Mouse (Mus musculus): ENCODE results near the gene Igsf9b.
A peak's percentile ranks its signal among the peaks of the same experiment; 100 is the strongest.

The Igsf9b gene

DNA sequence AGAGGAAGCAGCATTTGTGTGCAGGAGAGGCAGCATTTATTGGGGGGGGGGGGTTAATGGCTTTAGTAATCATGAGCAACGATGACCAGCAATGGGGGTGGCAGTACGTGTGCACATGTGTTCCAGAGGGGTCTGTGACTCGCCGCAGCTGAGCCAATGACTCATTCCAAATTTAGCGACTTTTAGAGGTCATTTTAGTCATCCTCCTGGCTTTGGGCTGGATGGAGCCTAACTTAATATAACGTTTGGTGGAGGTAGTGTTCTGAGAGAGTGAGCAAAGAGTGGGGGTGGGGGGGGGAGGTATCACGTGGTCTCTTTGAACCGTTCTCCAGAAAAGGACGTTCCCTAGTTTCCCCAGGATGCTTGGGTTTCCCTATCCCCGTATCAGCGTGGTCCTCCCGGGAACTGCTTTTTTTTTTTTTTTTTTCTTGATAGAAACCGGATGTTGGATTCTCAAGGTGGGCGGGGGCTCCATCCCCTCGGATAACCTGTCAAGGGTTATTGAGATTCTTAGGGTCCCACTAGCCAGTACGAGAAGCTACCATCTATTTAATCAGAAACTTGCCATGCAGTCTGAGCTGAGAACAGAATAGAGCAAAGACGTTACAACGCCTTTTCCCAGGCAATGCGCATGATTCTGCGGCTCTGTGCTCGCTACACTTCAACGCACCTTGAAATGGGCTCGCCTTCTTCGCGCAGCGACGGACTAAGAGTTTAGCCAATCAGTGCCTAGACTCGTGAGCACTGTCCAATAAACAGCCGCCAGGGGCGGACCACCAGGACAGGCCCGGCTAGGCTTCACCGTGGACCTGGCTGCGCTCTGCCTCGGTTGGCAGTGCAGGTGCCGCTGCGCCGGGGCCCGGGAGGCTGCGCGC, at the start of gene Igsf9b:
TSS of gene Igsf9b (plus strand) at position 794 of the 875 bp plus-strand sequence.
- DNase-seq = peak; percentile 92 to 94

DNA sequence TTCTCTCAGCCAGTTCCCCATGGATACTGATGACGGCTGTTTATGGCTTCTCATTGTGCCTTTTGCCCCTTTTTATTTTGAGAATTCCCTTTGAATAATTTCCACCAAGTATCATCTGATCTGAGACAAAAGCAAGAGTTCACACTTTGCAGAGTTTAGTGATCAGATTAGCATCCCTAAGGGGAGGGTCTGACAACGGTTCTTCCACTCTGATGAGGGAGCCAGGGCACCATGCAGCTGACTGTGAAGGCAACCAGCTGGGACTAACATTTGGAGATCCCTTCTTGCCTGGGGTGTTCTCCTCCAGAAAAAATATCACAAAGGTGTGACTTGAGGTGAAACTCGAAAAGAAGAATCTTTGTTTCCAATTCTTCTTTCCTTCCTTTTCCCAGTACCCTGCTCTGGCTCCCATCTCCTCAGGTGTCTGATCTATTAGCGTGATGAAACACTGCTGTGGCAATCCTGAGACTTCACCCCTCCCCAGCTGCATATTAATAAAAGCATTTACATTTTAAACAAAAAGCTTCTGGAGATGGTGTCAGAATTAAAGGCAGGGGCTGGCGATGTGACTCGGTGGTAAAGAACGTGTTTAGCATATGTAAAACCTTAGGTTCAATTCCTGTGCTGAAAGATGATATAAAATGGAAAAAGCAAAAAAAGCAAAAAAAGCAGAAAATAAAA, 46.8 kb upstream of the Igsf9b start:
- DNase-seq = no peak

DNA sequence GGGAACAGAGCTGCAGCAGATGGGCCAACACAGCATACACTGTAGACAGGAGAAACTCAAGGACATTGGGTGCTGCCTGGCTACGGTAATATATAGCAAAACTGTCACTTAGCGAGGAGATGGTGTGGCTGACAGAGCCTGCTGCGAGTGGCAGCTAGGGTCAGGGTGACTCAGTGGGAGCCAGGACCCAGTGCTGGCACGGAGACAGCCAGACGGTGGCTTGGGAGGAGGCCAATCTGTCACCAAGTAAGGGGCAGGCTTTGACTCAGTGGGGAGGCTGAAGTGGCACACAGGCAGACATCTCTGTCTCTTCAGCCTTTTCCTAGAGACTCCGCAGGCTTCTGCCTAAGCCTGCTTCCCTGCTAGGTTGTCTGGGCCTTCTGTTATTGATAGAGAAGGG, 42.5 kb upstream of the Igsf9b start:
- DNase-seq = no peak

DNA sequence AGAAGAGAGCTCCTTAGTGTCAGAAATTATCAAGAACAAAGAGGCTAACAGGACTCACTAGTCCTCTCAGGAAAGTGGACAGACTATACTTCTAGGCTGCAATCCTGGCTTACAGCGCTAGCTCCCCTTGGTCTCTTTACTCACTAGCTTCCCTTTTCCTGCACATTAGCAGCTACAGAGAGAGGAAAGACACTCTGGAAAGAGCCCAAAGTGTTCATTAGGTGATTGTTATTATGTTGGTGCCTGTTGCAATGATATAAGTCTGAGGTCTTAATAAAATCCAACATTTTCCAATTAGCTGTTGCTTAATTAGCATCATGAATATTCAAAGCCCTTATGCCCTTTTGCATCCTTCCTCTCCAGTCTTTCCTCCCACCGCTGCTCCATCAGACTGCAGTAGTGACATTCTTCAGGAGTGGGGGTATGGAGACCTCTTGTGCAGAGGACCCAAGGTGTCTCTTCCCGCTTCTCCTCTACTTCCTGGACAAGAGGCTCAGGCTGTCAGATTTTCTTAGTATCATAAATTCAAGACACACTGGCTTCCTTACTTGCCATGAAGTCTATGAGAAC, 38.5 kb upstream of the Igsf9b start:
- no peak for DNase-seq

DNA sequence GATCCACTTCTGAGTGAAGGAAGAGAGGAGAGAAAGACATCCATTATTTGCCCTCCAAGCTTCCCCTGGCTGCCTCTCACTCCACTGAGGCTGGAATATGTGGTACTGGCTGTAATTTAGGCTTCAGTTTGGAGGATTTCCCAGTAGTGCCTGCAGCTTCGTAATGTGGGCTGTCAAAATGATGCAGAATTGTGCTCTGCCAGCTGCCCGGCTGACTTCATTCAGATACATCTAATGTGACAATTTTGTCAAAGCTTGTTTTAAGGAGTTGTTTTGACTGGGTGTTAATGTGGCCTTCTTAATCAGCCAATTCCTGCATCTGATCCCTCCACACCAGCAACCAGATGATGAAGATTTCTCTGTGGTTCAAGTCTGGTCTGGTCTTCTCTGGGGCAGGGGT, 37.1 kb upstream of the Igsf9b start:
- no peak for DNase-seq

DNA sequence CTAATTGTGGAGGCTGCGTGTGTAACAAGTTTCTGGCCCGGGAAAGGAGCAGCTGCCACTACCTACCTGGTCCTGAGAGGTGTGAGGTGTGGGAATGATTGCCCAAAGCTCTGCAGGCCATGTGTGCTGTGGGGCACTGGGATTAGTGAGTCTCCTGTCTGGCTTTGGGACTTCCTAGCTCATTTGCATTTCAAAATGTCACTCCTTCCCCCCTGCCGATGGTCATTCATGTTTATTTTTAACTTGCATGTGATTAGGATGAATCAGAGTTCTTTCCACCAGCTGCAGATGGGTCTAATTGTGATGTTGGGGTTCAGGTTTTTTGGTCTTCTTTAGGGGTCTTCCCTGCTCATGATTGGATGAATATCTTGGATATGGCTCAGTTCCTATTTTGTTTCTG, 34.0 kb upstream of the Igsf9b start:
- no peak for DNase-seq

DNA sequence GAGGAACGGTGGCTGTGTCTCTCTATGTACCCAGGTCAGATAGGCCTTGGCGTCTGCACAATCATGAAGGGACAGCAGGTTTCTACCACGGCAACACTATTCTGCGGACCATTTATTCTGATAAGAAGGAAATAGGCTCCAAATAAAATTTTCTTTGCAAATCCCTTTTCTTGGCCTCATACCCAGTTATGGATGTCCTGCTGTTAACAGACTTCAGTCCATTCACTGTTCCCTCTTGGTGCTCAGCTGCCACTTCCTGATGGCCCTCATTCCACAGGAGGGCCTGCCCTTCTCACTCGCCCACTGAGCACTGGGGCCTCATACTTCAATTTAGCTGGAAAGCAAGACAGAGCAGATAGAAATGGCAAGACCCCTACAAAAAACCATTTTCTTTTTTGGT, 31.1 kb upstream of the Igsf9b start:
- DNase-seq = no peak

DNA sequence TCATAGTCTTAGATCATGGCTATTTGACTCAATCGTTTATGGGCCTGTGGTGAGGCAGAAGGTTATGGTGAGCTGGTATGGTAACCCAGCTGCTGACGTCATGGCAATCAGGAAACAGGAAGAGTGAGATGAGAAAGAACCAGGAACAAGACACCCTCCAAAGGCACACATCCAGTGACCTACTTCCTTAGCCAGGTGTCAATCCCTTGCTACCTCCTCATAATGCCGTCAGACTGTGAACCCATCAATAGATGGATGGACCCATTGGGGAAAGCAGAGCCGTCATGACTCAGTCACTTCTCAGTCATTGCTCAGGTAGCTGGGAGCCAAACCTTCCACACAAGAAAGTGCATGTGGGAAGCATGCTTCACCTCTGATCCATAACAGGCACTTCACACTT, 30.5 kb upstream of the Igsf9b start:
- DNase-seq = no peak

DNA sequence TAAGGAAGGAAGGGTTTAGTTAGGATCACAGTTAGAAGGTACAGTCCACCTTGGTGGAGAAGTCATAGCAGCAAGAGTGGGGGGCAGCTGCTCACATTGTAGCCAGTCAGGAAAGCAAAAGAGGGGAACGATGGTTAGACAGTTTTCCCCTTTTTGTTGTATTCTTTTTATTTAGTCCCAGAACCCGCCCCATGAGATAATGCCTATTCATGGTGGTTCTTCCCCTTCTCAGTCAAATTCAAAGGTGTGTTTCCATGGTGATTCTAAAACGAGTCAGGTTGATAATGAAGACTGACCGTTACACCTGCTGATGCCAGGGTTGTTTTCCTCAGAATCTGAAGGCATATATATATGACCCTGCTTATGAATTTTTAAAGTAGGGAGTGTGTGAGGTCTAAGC, 29.7 kb upstream of the Igsf9b start:
- no peak for DNase-seq

DNA sequence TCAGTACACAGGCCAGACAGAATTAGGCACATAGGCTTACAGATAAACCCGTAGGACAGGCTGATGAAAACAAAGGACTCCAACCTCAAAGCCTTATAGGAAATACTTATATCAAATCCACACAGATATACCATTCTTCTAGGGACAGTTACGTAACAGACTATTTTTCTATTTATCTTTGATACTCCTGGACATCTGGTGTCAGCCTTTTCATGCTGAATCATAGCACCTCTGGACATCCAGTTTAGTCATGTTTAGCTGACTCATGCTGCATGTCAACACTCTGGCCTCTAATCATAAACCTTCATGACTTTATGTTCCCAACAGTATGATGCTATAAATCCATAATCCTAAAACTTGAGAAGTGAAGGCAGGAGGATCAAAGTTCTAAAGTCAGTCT, 29.1 kb upstream of the Igsf9b start:
- no peak for DNase-seq

DNA sequence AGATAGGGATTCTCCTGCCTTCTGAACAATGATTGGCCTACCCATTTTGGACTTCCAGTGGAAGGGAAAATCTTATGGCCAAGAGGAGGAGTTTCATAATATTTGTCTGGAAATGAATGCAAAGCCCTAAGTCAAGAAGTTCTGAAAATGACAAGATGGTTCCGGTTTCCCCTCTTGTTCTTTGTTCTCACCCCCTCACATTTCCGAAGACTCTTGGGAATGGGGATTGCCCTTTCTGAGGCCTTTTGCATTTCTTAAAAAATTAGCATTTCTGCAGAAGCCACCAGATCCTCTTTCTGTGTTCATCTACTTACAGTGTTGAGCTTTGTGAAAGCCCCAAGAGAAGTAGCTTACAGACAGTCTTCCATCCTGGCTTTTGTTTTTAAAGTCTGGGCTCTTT, 27.1 kb upstream of the Igsf9b start:
- DNase-seq = no peak

DNA sequence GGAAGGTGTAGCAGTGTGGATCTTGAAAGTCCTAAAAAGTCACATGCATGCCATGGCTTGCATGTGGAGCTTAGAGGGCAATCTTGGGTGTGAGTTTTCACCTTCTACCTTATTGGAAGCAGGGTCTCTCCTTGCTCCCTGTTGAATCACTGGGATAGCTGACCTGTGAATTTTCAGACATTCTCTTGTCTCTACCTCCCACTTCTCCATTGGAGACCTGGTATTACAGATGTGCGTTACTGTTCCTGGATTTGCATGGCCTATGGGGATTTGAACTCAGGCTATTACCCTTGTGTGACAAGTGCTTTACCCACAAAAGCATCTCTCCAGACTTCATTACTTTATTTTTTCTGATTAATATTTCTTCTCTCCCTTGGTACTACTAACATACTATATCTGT, 26.1 kb upstream of the Igsf9b start:
- no peak for DNase-seq

DNA sequence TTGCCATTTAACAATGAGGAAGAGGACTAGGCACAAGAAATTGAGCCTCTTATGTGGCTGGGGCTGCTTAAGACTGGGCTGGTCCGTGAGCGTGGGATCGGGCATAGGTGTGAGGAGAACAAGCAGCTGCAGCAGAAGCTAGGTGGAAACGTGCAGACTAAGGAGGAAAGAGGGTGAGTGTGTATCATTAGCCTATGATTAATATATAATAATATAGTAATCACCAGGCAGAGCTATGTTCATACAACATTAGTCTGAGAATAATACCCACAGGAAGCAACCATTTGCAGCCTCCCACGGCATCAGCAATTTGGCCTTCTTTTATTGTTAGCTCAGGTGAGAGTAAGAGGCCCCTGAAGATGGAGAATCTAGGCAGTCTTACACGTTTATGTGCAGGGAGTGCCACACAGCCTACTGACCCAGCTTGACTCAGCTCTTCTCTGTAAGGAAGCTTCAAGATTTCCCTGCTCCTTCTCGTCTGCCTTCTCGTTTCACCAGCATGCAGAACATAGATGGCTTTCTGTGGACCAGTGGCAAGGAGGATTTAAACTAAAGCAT, 22.6 kb upstream of the Igsf9b start:
- DNase-seq = no peak

DNA sequence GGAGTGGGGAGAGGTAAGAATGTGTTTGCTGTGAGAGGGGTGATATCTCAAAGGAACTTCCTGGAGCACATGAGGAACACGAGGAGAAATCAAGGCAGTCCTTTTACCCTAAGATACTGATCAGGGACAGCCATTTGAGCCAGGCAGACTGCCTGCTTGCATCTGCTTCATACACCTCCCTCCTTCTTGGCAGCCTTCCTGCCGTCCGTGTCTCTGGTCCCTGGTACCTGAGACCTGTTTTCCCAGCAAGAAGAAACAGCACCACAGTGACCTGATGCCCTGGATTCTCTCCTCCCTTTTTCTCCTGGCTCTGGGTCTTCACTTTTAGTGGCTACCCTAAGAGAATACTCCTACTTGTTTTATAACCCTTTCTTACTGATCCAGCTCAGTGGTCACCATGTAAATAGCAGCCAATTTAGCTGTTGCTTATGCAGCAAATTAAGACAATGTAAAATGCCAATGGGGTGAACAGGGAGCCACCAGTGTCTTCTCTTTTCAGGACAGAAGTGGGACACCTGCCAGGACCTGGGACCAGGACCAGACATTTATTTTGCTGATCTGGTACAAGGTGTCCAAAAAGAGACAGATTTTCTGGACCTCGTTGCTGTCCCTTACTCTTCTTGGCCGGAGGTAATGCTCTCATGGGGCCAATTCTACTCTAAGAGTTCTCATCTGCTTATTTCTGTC, 21.5 kb upstream of the Igsf9b start:
- peak in 1 of 2 experiments; percentile 8 for DNase-seq

DNA sequence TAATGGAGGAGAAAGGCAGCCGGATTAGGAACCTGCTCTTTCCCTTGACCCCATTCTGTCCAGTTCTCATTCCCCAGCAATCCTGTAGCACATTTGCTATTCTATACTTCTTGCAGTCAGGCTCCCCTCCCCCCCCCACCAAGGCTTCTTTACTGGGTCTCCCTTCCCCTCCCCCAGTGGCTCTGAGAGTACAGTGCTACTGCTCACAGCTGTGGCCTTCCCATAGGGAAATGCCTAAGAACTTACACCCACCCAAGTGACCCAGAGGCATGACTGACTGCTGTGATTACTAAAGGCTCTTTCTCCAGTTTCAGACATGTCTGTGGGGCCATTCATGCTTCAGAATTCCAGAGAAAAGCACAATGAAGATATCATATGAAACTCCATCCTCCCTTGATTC, 20.0 kb upstream of the Igsf9b start:
- DNase-seq = no peak

DNA sequence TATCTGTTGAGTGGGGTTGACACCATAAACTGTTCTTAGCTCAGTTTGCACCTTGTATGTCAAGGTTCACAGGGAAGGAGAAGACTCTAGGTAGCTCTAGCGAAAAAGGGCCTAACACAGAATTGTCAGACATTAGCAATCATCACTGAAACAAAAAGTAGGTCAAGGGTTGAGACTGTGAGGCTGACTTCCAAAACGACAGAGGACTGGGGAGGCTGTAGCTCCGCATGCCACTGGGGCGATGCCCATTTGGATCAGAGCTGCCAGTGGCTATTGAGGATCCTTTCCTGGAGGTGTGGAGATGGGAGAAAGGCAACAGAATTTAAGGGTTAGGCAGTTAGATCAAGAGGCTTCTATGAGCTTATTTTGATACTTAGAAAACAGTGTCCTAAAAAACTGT, 18.0 kb upstream of the Igsf9b start:
- DNase-seq = no peak

DNA sequence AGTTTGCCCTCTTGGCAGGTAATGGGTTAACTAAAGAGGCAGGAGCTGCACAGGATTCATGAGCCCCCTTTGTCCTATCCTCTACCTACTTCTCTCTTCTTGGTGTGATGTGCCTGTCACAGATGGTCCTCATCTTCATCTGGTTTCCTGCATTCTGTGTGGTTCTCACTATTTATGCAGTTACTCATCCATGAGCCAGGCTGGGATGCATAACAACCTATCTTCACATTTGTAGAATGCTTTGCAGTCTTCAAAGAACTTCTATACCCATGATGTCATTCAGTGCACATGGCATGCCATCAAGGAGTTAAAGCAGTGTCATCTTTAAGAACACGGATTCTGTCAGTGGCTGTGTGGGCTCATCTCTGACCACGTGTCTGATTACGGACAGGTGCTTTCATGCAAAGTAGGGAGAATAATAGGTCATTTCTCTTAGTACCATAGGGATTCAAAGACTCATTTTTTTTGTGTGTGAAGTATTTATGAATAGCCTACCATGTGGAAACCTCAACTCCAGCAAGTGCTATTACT, 13.2 kb upstream of the Igsf9b start:
- DNase-seq = no peak

DNA sequence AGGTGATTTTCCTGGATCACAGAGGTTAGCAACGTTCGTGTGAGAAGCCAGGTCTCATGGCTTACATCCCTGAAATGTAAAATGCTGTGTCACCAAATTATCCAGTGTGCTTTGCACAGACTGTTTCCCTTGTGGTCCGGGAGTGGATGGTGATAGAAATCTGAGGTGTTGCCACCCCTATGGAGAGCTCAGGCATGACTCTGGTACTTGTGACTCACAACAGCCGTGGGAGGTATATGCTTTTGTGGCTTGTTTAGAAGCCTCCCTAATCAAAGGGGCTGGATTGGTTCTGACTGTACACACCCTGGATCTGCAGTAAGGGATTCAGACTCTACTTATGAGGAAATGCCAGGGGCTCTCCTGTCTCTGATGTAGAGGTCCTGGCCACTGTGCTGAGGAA, 12.7 kb upstream of the Igsf9b start:
- no peak for DNase-seq

DNA sequence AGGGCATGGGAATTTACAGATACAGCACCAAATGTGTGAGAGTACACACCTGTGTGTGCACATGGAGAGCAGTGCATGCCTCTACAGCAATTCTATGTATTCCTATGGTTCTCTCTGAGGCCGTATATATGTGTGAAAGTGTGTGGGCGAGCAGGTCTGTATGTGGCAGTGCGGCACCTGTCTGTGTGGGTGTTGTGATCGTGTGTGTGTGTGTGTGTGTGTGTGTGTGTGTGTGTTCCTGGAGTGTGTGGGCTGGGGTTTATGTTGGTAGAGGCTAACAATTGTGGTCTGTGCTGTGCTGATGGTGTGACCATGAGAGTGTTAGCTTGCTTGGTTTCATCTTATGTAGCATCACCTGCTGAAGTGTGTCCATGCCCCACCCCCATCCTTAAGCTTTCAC, 12.1 kb upstream of the Igsf9b start:
- DNase-seq = no peak

DNA sequence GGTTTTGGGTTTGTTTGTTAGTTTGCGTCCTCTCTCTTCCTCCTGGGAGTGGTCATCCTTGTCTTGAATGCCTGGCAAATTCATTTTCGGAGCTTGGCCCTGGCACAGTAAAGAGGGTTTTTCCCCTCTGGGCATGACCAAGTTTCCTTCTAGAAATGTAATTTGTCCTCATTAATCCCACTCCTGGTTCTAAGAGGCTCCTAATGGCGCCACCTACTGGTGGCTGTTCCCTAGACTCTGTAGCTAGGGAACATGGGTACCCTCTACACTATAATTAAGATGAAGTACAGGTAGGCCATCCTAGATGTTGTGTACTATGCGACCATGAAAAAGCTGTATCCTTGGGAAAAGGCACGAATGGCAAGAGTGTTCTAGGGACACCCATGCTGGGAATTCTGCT, 11.6 kb upstream of the Igsf9b start:
- peak; percentile 72 to 76 for DNase-seq

DNA sequence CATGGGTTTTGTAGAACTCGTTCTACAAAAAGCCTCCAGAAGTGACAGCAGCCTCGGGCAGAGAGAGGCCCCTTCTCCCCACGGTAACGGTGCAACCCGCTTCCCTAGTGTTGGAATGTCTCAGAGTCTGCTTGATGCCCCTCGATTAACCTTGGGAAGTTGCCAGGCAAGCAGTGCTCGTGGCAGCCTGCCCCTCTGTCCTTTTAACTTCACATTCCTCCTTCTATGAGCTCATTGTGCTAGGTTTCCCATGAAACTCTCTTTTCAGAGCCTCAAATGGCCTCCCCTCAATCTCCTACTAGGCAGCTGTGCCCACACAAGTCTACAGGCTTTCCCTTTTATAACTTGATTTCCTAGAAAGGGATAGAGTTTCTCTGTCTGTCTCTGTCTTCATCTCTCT, 10.6 kb upstream of the Igsf9b start:
- DNase-seq = peak in 1 of 2 experiments; percentile 19

DNA sequence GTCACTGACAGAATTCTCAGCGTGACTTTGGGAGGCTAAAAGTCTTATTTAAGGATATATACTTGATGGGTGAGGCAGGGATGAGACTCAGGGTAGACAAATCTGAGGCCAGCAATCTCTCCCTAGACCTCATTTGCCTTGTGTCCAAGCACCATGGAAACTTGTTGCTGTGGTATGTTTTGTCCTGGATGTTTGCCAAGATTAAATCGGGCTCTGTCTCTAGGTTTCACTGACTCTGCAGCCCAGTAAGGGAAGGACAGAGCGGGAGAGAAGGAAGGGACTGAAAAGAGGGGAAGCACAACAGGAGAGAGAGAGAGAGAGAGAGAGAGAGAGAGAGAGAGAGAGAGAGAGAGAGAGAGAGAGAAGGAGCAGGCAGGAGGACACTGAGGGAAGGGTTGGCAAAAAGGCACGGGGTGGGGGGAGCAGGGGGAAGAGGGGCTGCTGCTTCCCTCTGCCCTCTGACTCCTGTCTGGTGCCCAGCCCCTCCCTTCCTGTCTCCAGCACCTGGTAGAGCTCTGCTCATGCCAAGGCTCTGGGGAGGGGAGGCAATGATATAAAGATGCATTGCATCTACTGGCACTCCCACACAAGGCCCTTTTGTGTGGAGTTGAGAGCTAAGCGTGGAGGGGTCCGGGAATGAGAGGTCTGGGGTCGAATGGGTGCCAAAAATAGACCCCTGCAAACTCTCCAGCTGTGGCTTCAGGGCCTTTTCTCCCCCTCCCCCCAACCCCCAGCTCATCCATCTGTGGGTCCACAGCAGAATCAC, 9.3 kb upstream of the Igsf9b start:
- DNase-seq = no peak
